Mouse (Mus musculus): Measurements from ENCODE around the gene Mysm1. TPM values are rescaled to one million over a fixed set of nuclear protein-coding genes. Genes with fewer than 3 reads are reported as not detected.

Mysm1 gene
- polyA plus RNA-seq, 1 experiment, result 2.6 TPM

- no peaks in the 10 kb centered on the region for H3K4me1 ChIP-seq (ENCODE audit: control insufficient read depth, insufficient read depth, insufficient read length)
These were observed 21.2 kb upstream of the Mysm1 start for GRCm38 (mm10) chr4:95000147-95000546.

DNA sequence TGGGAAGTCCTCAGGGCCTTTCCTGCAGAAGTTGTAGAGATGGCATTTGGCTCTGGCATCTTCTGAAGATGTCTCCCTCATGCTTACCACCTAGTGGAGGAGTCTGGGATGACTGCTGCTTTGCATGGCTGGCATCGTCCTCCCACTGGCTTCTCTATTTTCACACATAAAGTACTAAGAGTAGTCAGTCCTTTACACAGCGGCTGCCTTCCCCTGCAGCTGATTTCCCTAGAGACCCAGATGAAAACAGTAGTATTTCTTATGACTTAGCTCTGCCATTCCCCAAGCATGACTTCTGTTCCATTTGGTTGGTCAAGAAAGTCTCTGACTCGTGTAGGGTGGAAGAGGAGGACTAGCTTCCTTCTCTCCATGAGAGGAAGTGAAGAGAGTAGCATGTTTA is 20.3 kb upstream of the Mysm1 start:
- H3K4me1 ChIP-seq (ENCODE audit: control insufficient read depth, insufficient read depth, insufficient read length), result no peaks in the 10 kb centered on the region
- H3K36me3 ChIP-seq (ENCODE audit: control insufficient read depth, insufficient read depth, low read length), result no peaks in the 10 kb centered on the region
- no peak overlapping the region for H3K27ac ChIP-seq (ENCODE audit: insufficient read depth, low read length)
- peak; percentile 58 to 67 for DNase-seq (ENCODE audit: low read depth in 1 of 2, low spot score in 2 of 2)
- WGBS, result 34% methylated on average over 3 of the region's 3 CpGs
- no peak overlapping the region for H3K4me3 ChIP-seq (ENCODE audit: extremely low read depth, insufficient read depth, insufficient read length)
- no peaks in the 10 kb centered on the region for H3K27me3 ChIP-seq (ENCODE audit: control insufficient read depth, insufficient read depth, low read length)
- no peak for TF ChIP-seq POLR2A (IDR thresholded peaks at IDR 0.05; ENCODE audit: low read depth, low read length)
- no peak for TF ChIP-seq CTCF (IDR thresholded peaks at IDR 0.05; ENCODE audit: extremely low read depth, insufficient read depth, insufficient read length, insufficient replicate concordance)

More at GRCm38 (mm10) chr4:95000147-95000546, 21.2 kb upstream of the Mysm1 start:
- no peak overlapping the region for H3K4me3 ChIP-seq (ENCODE audit: extremely low read depth, insufficient read depth, insufficient read length)
- no peak overlapping the region for H3K27ac ChIP-seq (ENCODE audit: insufficient read depth, low read length)
- no peaks in the 10 kb centered on the region for H3K36me3 ChIP-seq (ENCODE audit: control insufficient read depth, insufficient read depth, low read length)
- no peak for DNase-seq (ENCODE audit: low read depth in 1 of 2, low spot score in 2 of 2)
- no peaks in the 10 kb centered on the region for H3K27me3 ChIP-seq (ENCODE audit: control insufficient read depth, insufficient read depth, low read length)
- TF ChIP-seq POLR2A (IDR thresholded peaks at IDR 0.05; ENCODE audit: low read depth, low read length) (no peak), CTCF (IDR thresholded peaks at IDR 0.05; ENCODE audit: extremely low read depth, insufficient read depth, insufficient read length, insufficient replicate concordance) (no peak)
- WGBS, result 83% methylated on average over 1 of the region's 1 CpGs

DNA sequence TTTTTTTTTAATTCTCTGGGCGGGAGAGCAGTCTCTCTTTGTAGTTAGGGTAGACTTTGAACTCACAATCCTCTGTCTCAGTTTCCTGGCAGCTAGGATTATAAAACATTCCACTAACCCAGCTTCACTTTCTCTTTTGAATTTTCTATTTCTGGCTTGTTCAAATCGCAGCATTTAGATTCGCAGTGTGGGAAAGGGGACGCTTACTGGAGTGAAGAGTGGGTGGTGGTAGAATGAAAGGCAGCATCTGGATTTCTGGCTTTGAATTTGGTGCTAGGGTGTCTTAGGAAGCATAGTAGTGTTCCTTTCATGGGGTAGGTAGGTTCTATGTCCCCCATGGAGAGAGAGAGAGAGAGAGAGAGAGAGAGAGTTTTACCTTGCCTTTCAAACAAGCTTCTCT is 17.0 kb upstream of the Mysm1 start:
- Histone ChIP-seq H3K27ac (ENCODE audit: insufficient read depth, low read length) (no peak overlapping the region), H3K4me1 (ENCODE audit: control insufficient read depth, insufficient read depth, insufficient read length) (no peaks in the 10 kb centered on the region), H3K27me3 (ENCODE audit: control insufficient read depth, insufficient read depth, low read length) (no peaks in the 10 kb centered on the region), H3K4me3 (ENCODE audit: extremely low read depth, insufficient read depth, insufficient read length) (no peak overlapping the region), H3K36me3 (ENCODE audit: control insufficient read depth, insufficient read depth, low read length) (no peaks in the 10 kb centered on the region)
- 76% methylated on average over 4 of the region's 4 CpGs for WGBS
- no peak for TF ChIP-seq CTCF (IDR thresholded peaks at IDR 0.05; ENCODE audit: extremely low read depth, insufficient read depth, insufficient read length, insufficient replicate concordance)
- TF ChIP-seq POLR2A (IDR thresholded peaks at IDR 0.05; ENCODE audit: low read depth, low read length), result no peak
- no peak for DNase-seq (ENCODE audit: low read depth in 1 of 2, low spot score in 2 of 2)

- no peaks in the 10 kb centered on the region for H3K36me3 ChIP-seq (ENCODE audit: control insufficient read depth, insufficient read depth, low read length)
- H3K4me3 ChIP-seq (ENCODE audit: extremely low read depth, insufficient read depth, insufficient read length), result no peak overlapping the region
- 53% methylated on average over 3 of the region's 3 CpGs for WGBS
- DNase-seq (ENCODE audit: low read depth in 1 of 2, low spot score in 2 of 2), result no peak
- TF ChIP-seq CTCF (IDR thresholded peaks at IDR 0.05; ENCODE audit: extremely low read depth, insufficient read depth, insufficient read length, insufficient replicate concordance), result no peak
- no peak for TF ChIP-seq POLR2A (IDR thresholded peaks at IDR 0.05; ENCODE audit: low read depth, low read length)
- no peaks in the 10 kb centered on the region for H3K27me3 ChIP-seq (ENCODE audit: control insufficient read depth, insufficient read depth, low read length)
- H3K4me1 ChIP-seq (ENCODE audit: control insufficient read depth, insufficient read depth, insufficient read length), result no peaks in the 10 kb centered on the region
- H3K27ac ChIP-seq (ENCODE audit: insufficient read depth, low read length), result no peak overlapping the region
These were observed 11.3 kb upstream of the Mysm1 start for GRCm38 (mm10) chr4:94990204-94990603.

DNA sequence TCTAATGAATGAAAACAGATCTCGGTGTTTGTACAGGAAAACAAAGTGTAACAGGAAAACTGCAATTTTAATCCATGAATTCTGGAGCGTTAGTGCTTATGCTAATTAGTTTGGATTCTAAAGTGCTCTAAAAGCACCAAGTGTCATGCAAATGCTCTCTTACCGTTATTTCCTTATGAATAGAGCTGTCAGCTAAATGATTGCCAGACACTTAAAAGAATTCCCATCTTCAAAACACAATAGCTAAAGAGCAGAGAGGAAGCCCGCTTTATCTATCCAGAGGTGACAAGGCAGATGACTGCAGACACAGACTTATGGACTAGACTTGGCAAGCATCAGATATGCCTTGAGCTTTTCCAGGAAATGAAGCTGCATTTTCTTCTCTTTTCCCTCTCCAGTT is 8.8 kb upstream of the Mysm1 start:
- H3K4me1 ChIP-seq (ENCODE audit: control insufficient read depth, insufficient read depth, insufficient read length), result no peaks in the 10 kb centered on the region
- 74% methylated on average over 4 of the region's 4 CpGs for WGBS
- no peak overlapping the region for H3K4me3 ChIP-seq (ENCODE audit: extremely low read depth, insufficient read depth, insufficient read length)
- TF ChIP-seq POLR2A (IDR thresholded peaks at IDR 0.05; ENCODE audit: low read depth, low read length) (no peak), CTCF (IDR thresholded peaks at IDR 0.05; ENCODE audit: extremely low read depth, insufficient read depth, insufficient read length, insufficient replicate concordance) (no peak)
- no peak overlapping the region for H3K27ac ChIP-seq (ENCODE audit: insufficient read depth, low read length)
- H3K36me3 ChIP-seq (ENCODE audit: control insufficient read depth, insufficient read depth, low read length), result no peaks in the 10 kb centered on the region
- H3K27me3 ChIP-seq (ENCODE audit: control insufficient read depth, insufficient read depth, low read length), result no peaks in the 10 kb centered on the region
- no peak for DNase-seq (ENCODE audit: low read depth in 1 of 2, low spot score in 2 of 2)

DNA sequence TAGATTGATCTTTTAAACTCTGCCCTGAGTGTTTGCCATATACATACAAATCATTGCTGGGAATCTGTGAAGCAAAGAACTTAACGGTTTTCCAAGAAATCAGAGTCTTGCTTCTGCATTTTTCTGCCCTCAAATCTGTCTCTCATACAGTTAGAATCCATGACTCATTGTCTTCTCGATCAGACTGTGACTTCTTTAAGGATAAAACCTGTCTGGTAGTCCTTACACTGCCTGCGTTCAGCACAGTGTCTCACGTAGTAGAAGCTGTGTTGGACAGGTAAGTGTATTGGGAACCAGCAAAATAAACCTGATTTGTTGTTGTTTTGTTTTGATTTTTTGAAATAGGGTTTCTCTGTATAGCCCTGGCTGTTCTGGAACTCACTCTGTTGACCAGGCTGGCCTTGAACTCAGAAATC is 608 bp upstream of the Mysm1 start:
- peak overlapping the region; percentile 89; the same call in 1 of the 2 replicates for H3K4me3 ChIP-seq (ENCODE audit: extremely low read depth, insufficient read depth, insufficient read length)
- peaks cover 2% of the 10 kb centered on the region; the same call in 1 of the 2 replicates for H3K36me3 ChIP-seq (ENCODE audit: control insufficient read depth, insufficient read depth, low read length)
- H3K27me3 ChIP-seq (ENCODE audit: control insufficient read depth, insufficient read depth, low read length), result no peaks in the 10 kb centered on the region
- H3K4me1 ChIP-seq (ENCODE audit: control insufficient read depth, insufficient read depth, insufficient read length), result peaks cover 6% of the 10 kb centered on the region; the same call in 1 of the 2 replicates
- H3K27ac ChIP-seq (ENCODE audit: insufficient read depth, low read length), result no peak overlapping the region
- WGBS, result 51% methylated on average over 4 of the region's 4 CpGs
- no peak for DNase-seq (ENCODE audit: low read depth in 1 of 2, low spot score in 2 of 2)
- no peak for TF ChIP-seq POLR2A (IDR thresholded peaks at IDR 0.05; ENCODE audit: low read depth, low read length)
- no peak for TF ChIP-seq CTCF (IDR thresholded peaks at IDR 0.05; ENCODE audit: extremely low read depth, insufficient read depth, insufficient read length, insufficient replicate concordance)

DNA sequence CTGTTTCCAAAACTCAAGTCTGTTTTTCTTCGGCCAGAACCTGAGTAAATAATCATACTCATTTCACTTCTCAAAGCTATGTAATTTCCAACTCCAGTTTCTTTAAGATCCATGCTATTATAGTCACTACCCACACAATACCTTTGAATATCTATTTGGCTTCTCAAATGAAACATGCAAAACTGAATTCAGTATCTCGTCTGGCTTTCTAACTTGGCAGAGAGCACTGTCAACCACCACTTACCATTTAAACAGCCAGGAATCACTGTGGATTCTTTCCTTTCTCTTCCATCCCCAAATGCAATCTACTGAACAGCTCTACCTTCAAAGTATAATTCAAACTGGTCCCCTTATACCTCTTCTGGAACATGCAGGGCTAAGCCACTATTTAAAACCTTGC is 5.6 kb downstream of the Mysm1 start:
- Histone ChIP-seq H3K4me1 (ENCODE audit: control insufficient read depth, insufficient read depth, insufficient read length) (peaks cover 6% of the 10 kb centered on the region; the same call in 1 of the 2 replicates), H3K36me3 (ENCODE audit: control insufficient read depth, insufficient read depth, low read length) (peaks cover 13% of the 10 kb centered on the region), H3K27ac (ENCODE audit: insufficient read depth, low read length) (no peak overlapping the region), H3K27me3 (ENCODE audit: control insufficient read depth, insufficient read depth, low read length) (no peaks in the 10 kb centered on the region), H3K4me3 (ENCODE audit: extremely low read depth, insufficient read depth, insufficient read length) (no peak overlapping the region)
- TF ChIP-seq CTCF (IDR thresholded peaks at IDR 0.05; ENCODE audit: extremely low read depth, insufficient read depth, insufficient read length, insufficient replicate concordance), result no peak
- no peak for TF ChIP-seq POLR2A (IDR thresholded peaks at IDR 0.05; ENCODE audit: low read depth, low read length)
- 88% methylated on average over 2 of the region's 2 CpGs for WGBS
- DNase-seq (ENCODE audit: low read depth in 1 of 2, low spot score in 2 of 2), result no peak

All from spleen, adult 2 months (tissue).